Mouse (Mus musculus): ENCODE data around the gene Mettl7a3. TPM values are rescaled to one million over a fixed set of nuclear protein-coding genes. Genes with fewer than 3 reads are reported as not detected.
"Not testable (repeated sequence)": the region's sequence is repeated elsewhere in the genome, so short reads cannot be mapped to it uniquely, and the experiment has no call there.

The Mettl7a3 gene
- total and polyA plus RNA-seq, 2 experiments from 2014 or later, result not detected

GRCm38 (mm10) chr15:100375066-100375465 lies 40.3 kb downstream of the Mettl7a3 start:
- peak; percentile 84 for TF ChIP-seq CTCF (IDR thresholded peaks at IDR 0.05)
- Histone ChIP-seq H3K36me3 (ENCODE audit: insufficient read depth, low read length) (no peaks in the 10 kb centered on the region), H3K4me1 (ENCODE audit: insufficient read depth, low read length) (no peaks in the 10 kb centered on the region), H3K27ac (ENCODE audit: low read depth, low read length) (no peak overlapping the region), H3K9me3 (ENCODE audit: low read length) (no peaks in the 10 kb centered on the region), H3K9ac (replicated peaks; ENCODE audit: low read length, poor library complexity, severe bottlenecking) (no peak overlapping the region), H3K4me2 (ENCODE audit: low read depth, low read length, poor library complexity, severe bottlenecking) (no peak overlapping the region), H3K4me3 (ENCODE audit: low read depth, low read length) (no peak overlapping the region), H3K27me3 (ENCODE audit: insufficient read depth, low read length) (no peaks in the 10 kb centered on the region)
- DNase-seq (ENCODE audit: low spot score) (peak; percentile 83), ATAC-seq (ENCODE audit: low FRiP score) (no peak)
- WGBS, result 40% methylated on average over 5 of the region's 5 CpGs

- H3K4me3 ChIP-seq (ENCODE audit: low read depth, low read length); DNase-seq (ENCODE audit: low spot score); H3K4me2 ChIP-seq (ENCODE audit: low read depth, low read length, poor library complexity, severe bottlenecking); ATAC-seq (ENCODE audit: low FRiP score); H3K27ac ChIP-seq (ENCODE audit: low read depth, low read length); H3K4me1 ChIP-seq (ENCODE audit: insufficient read depth, low read length); H3K27me3 ChIP-seq (ENCODE audit: insufficient read depth, low read length); H3K9ac ChIP-seq (replicated peaks; ENCODE audit: low read length, poor library complexity, severe bottlenecking); H3K36me3 ChIP-seq (ENCODE audit: insufficient read depth, low read length); H3K9me3 ChIP-seq (ENCODE audit: low read length): not testable (repeated sequence)
- peak; percentile 39 for TF ChIP-seq CTCF (IDR thresholded peaks at IDR 0.05)
- 24% methylated on average over 3 of the region's 9 CpGs for WGBS
Observed at GRCm38 (mm10) chr15:100377847-100378505, 43.2 kb downstream of the Mettl7a3 start.

GRCm38 (mm10) chr15:100379658-100380057 lies 44.9 kb downstream of the Mettl7a3 start:
- 90% methylated on average over 7 of the region's 8 CpGs for WGBS
- no peak overlapping the region for H3K4me3 ChIP-seq (ENCODE audit: low read depth, low read length)
- H3K4me2 ChIP-seq (ENCODE audit: low read depth, low read length, poor library complexity, severe bottlenecking), result no peak overlapping the region
- no peak overlapping the region for H3K9ac ChIP-seq (replicated peaks; ENCODE audit: low read length, poor library complexity, severe bottlenecking)
- ATAC-seq (ENCODE audit: low FRiP score), result no peak
- no peaks in the 10 kb centered on the region for H3K9me3 ChIP-seq (ENCODE audit: low read length)
- DNase-seq (ENCODE audit: low spot score), result no peak
- no peaks in the 10 kb centered on the region for H3K36me3 ChIP-seq (ENCODE audit: insufficient read depth, low read length)
- H3K27ac ChIP-seq (ENCODE audit: low read depth, low read length), result no peak overlapping the region
- H3K27me3 ChIP-seq (ENCODE audit: insufficient read depth, low read length), result no peaks in the 10 kb centered on the region
- H3K4me1 ChIP-seq (ENCODE audit: insufficient read depth, low read length), result no peaks in the 10 kb centered on the region
- no peak for TF ChIP-seq CTCF (IDR thresholded peaks at IDR 0.05)

- TF ChIP-seq CTCF (IDR thresholded peaks at IDR 0.05), result no peak
- H3K36me3 ChIP-seq (ENCODE audit: insufficient read depth, low read length), result no peaks in the 10 kb centered on the region
- H3K27me3 ChIP-seq (ENCODE audit: insufficient read depth, low read length), result no peaks in the 10 kb centered on the region
- no peaks in the 10 kb centered on the region for H3K4me1 ChIP-seq (ENCODE audit: insufficient read depth, low read length)
- no peak overlapping the region for H3K27ac ChIP-seq (ENCODE audit: low read depth, low read length)
- WGBS, result 82% methylated on average over 2 of the region's 2 CpGs
- ATAC-seq (ENCODE audit: low FRiP score) (no peak), DNase-seq (ENCODE audit: low spot score) (no peak)
- H3K9ac ChIP-seq (replicated peaks; ENCODE audit: low read length, poor library complexity, severe bottlenecking), result no peak overlapping the region
- no peak overlapping the region for H3K4me3 ChIP-seq (ENCODE audit: low read depth, low read length)
- no peaks in the 10 kb centered on the region for H3K9me3 ChIP-seq (ENCODE audit: low read length)
- no peak overlapping the region for H3K4me2 ChIP-seq (ENCODE audit: low read depth, low read length, poor library complexity, severe bottlenecking)
Observed at GRCm38 (mm10) chr15:100380104-100380503, 45.4 kb downstream of the Mettl7a3 start.

- 90% methylated on average over 9 of the region's 9 CpGs for WGBS
- H3K4me3 ChIP-seq (ENCODE audit: low read depth, low read length), result no peak overlapping the region
- H3K27me3 ChIP-seq (ENCODE audit: insufficient read depth, low read length), result no peaks in the 10 kb centered on the region
- no peak for ATAC-seq (ENCODE audit: low FRiP score)
- no peaks in the 10 kb centered on the region for H3K36me3 ChIP-seq (ENCODE audit: insufficient read depth, low read length)
- no peak for DNase-seq (ENCODE audit: low spot score)
- no peaks in the 10 kb centered on the region for H3K9me3 ChIP-seq (ENCODE audit: low read length)
- no peak for TF ChIP-seq CTCF (IDR thresholded peaks at IDR 0.05)
- no peaks in the 10 kb centered on the region for H3K4me1 ChIP-seq (ENCODE audit: insufficient read depth, low read length)
- H3K9ac ChIP-seq (replicated peaks; ENCODE audit: low read length, poor library complexity, severe bottlenecking), result no peak overlapping the region
- H3K27ac ChIP-seq (ENCODE audit: low read depth, low read length), result no peak overlapping the region
- no peak overlapping the region for H3K4me2 ChIP-seq (ENCODE audit: low read depth, low read length, poor library complexity, severe bottlenecking)
Observed at GRCm38 (mm10) chr15:100385705-100386104, 51.0 kb downstream of the Mettl7a3 start.

GRCm38 (mm10) chr15:100387544-100388223 lies 53.0 kb downstream of the Mettl7a3 start:
- TF ChIP-seq CTCF (IDR thresholded peaks at IDR 0.05), result no peak

More at GRCm38 (mm10) chr15:100387544-100388223, 53.0 kb downstream of the Mettl7a3 start:
- Histone ChIP-seq H3K4me1 (ENCODE audit: insufficient read depth, low read length) (no peaks in the 10 kb centered on the region), H3K36me3 (ENCODE audit: insufficient read depth, low read length) (no peaks in the 10 kb centered on the region), H3K27ac (ENCODE audit: low read depth, low read length) (no peak overlapping the region), H3K27me3 (ENCODE audit: insufficient read depth, low read length) (no peaks in the 10 kb centered on the region), H3K9ac (replicated peaks; ENCODE audit: low read length, poor library complexity, severe bottlenecking) (no peak overlapping the region), H3K4me3 (ENCODE audit: low read depth, low read length) (no peak overlapping the region), H3K9me3 (ENCODE audit: low read length) (no peaks in the 10 kb centered on the region), H3K4me2 (ENCODE audit: low read depth, low read length, poor library complexity, severe bottlenecking) (no peak overlapping the region)
- WGBS, result 94% methylated on average over 17 of the region's 17 CpGs
- no peak for DNase-seq (ENCODE audit: low spot score)
- no peak for ATAC-seq (ENCODE audit: low FRiP score)

All from midbrain, postnatal 0 days (tissue).